Mouse (Mus musculus) bone marrow, adult 2 months (tissue): ENCODE results near the gene Fmo3.

Source experiments
- CTCF ChIP-seq: fragments of 200-500 bp; IDR thresholded peaks from 2 replicates; pipeline ENCODE4 v1.5.1; 2011; ENCODE audit warnings: low read length, control low read depth; ENCODE audit not compliant: control insufficient read depth, insufficient read depth
- POLR2A ChIP-seq: fragments of 200-500 bp; IDR thresholded peaks from 2 replicates; pipeline ENCODE4 v1.6.1; 2011; ENCODE audit warnings: low read depth, mild to moderate bottlenecking, control low read depth, low read length, borderline replicate concordance; ENCODE audit not compliant: control insufficient read depth

GRCm38 (mm10) chr1:163003496-163003895 lies 19.2 kb upstream of the Fmo3 start:
- TF ChIP-seq CTCF (no peak), POLR2A (no peak)
